8 mouse cellular contexts compared by ENCODE assay signal in genomic region chr11:52360471-52361277, GRCm38 (mm10). TPM values are rescaled to one million over a fixed set of nuclear protein-coding genes. Genes with fewer than 3 reads are reported as not detected.
A peak's percentile ranks its signal among the peaks of the same experiment; 100 is the strongest.
DNase-seq lines count a peak whose midpoint lies in the region; ATAC-seq and TF ChIP-seq lines count a peak whose summit lies in the region.

Gene Vdac1, plus strand, starts transcription at chr11:52360860.

- peaks cover 16% of the 10 kb centered on the region for H3K4me1 ChIP-seq in cortical plate, adult 2 months (ENCODE audit: control insufficient read depth, insufficient read depth, low read length)
- H3K4me1 ChIP-seq in hindbrain, postnatal 0 days (ENCODE audit: insufficient read depth, low read length) = peaks cover 24% of the 10 kb centered on the region

- no peaks in the 10 kb centered on the region for H3K9me3 ChIP-seq in hindbrain, postnatal 0 days (ENCODE audit: low read length)

- TF ChIP-seq POLR2A in cortical plate, adult 2 months (IDR thresholded peaks at IDR 0.05; ENCODE audit: extremely low read depth, insufficient read depth, low read length) = peak; percentile 58; the same call in 1 of the 2 replicates

- peak within 1 kb of the TSS; percentile 96 for H3K27ac ChIP-seq in cortical plate, adult 2 months (ENCODE audit: insufficient read depth, low read length)
- peak within 1 kb of the TSS; percentile 97 for H3K27ac ChIP-seq in hindbrain, postnatal 0 days
- H3K27ac ChIP-seq in left cerebral cortex, adult 2 months = peak within 1 kb of the TSS; percentile 99
- peak within 1 kb of the TSS; percentile 95 for H3K27ac ChIP-seq in macrophage

- peaks cover 43% of the 10 kb centered on the region for H3K79me2 ChIP-seq in macrophage (ENCODE audit: inconsistent target)

- no peak for TF ChIP-seq CTCF in cortical plate, adult 2 months (IDR thresholded peaks at IDR 0.05; ENCODE audit: extremely low read depth, insufficient read depth, low read length)
- no peak; the same call in 1 of the 2 replicates for TF ChIP-seq CTCF in hindbrain, postnatal 0 days (IDR thresholded peaks at IDR 0.05; ENCODE audit: low read depth)
- TF ChIP-seq CTCF in left cerebral cortex, adult 2 months (IDR thresholded peaks at IDR 0.05) = no peak; the same call in 1 of the 2 replicates

- H3K4me2 ChIP-seq in hindbrain, postnatal 0 days (ENCODE audit: low read depth, low read length) = peak within 1 kb of the TSS; percentile 86

- intact Hi-C loops in left cerebral cortex, adult 2 months (cut with DNase I) = no loop called here

- ATAC-seq in hindbrain, postnatal 0 days = peak; percentile 95

- WGBS in hindbrain, postnatal 0 days = under 1% methylated on average over 82 of the region's 84 CpGs
- 1% methylated on average over 82 of the region's 84 CpGs for WGBS in macrophage (ENCODE audit: missing documents)

- no peaks in the 10 kb centered on the region for H3K36me3 ChIP-seq in hindbrain, postnatal 0 days (ENCODE audit: insufficient read depth, low read length)
- no peaks in the 10 kb centered on the region for H3K36me3 ChIP-seq in macrophage (ENCODE audit: inconsistent target)

- peak within 1 kb of the TSS; percentile 96 for H3K9ac ChIP-seq in hindbrain, postnatal 0 days (replicated peaks; ENCODE audit: low read length)

- DNase-seq in adipocyte (ENCODE audit: low spot score) = peak; percentile 86
- peak; percentile 79 to 86 for DNase-seq in gastrocnemius, adult 8-10 months (ENCODE audit: low spot score in 2 of 2)
- peak; percentile 94 for DNase-seq in hindbrain, postnatal 0 days (ENCODE audit: low spot score)
- peak; percentile 89 to 90 for DNase-seq in left cerebral cortex, adult 2 months (ENCODE audit: extremely low spot score in 1 of 2, low spot score in 2 of 2)
- peak; percentile 77 for DNase-seq in retina, postnatal 7 days (ENCODE audit: low read depth, low spot score)
- DNase-seq in urinary bladder, adult 2 months (ENCODE audit: low spot score) = peak; percentile 89

- peak within 1 kb of the TSS; percentile 86 for H3K4me3 ChIP-seq in cortical plate, adult 2 months (ENCODE audit: insufficient read depth, low read length)
- peak within 1 kb of the TSS; percentile 97 for H3K4me3 ChIP-seq in hindbrain, postnatal 0 days (ENCODE audit: low read length)
- peak within 1 kb of the TSS; percentile 94 for H3K4me3 ChIP-seq in left cerebral cortex, adult 2 months
- peak within 1 kb of the TSS; percentile 65 for H3K4me3 ChIP-seq in macrophage (ENCODE audit: inconsistent target)

- H3K27me3 ChIP-seq in hindbrain, postnatal 0 days (ENCODE audit: insufficient read depth, low read length) = no peaks in the 10 kb centered on the region

RNA-seq across cellular contexts. Expression of gene Vdac1, which starts in this region (rescaled TPM):
- 355 and 362 TPM in 2 replicates for polyA plus RNA-seq in cortical plate, adult 2 months (2012; rRNA removed)
- total RNA-seq in gastrocnemius, adult 8-10 months (2022) = 1,000 to 10,000 TPM; 1,279 to 1,529 (median 1,458) TPM
- total RNA-seq in hindbrain, postnatal 0 days (2014; rRNA removed) = 276 and 314 TPM in 2 replicates
- polyA plus RNA-seq in hindbrain, postnatal 0 days (2015; fragmentation: Nextera tagmentation; extraction: Ambion mirVana) = 437 and 441 TPM in 2 replicates
- total RNA-seq in left cerebral cortex, adult 2 months (2021) = 100 to 1,000 TPM; 518 to 557 TPM
- 100 to 1,000 TPM in 14 of 26 experiments, 10 to 100 TPM in 12; 37.4 to 166 (median 104) TPM for total RNA-seq in macrophage (2018; cell fraction: chromatin; rRNA removed)
- total RNA-seq in macrophage (2018; cell fraction: cytosol; rRNA removed) = 100 to 1,000 TPM; 123 to 261 (median 180) TPM
- total RNA-seq in macrophage (2018; cell fraction: nucleus; rRNA removed) = 100 to 1,000 TPM in 9 of 26 experiments, 10 to 100 TPM in 17; 60.8 to 168 (median 90.4) TPM
- 164 to 239 TPM (median 232 TPM) in 3 replicates for polyA plus RNA-seq in macrophage (2018)
- polyA plus RNA-seq in urinary bladder, adult 2 months (2012; rRNA removed) = 166 and 206 TPM in 2 replicates

Comparison
In these comparisons a context has a peak if more than half of its experiments do, and no peak if none do; other contexts are left out.
1. Peak in every context shown above with its lines: DNase-seq, ATAC-seq, H3K4me3 ChIP-seq and H3K27ac ChIP-seq.